31 mouse cellular contexts compared by ENCODE assay signal in genomic region chr13:41226513-41226912, GRCm38 (mm10). TPM values are rescaled to one million over a fixed set of nuclear protein-coding genes. Genes with fewer than 3 reads are reported as not detected.
DNase-seq lines count a peak whose midpoint lies in the region; ATAC-seq and TF ChIP-seq lines count a peak whose summit lies in the region.
"Had no signal": no experiment of that assay in that cellular context is flagged by ENCODE, and none has a peak within 500 bp of the region (broad histone marks: within the 10 kb centered on the region; RNA-seq: fewer than 3 reads in every experiment).

No protein-coding gene starts in this region.

- TF ChIP-seq EP300 in liver, postnatal 0 days (IDR thresholded peaks at IDR 0.05; ENCODE audit: low read depth): peak; percentile 80

- TF ChIP-seq CTCF in liver, adult 2 months (IDR thresholded peaks at IDR 0.05; ENCODE audit: low read depth, low read length): no peak
- TF ChIP-seq CTCF in liver, postnatal 0 days (IDR thresholded peaks at IDR 0.05; ENCODE audit: low read depth): no peak

- ATAC-seq in liver, postnatal 0 days: peak; percentile 84
- ATAC-seq in liver, embryonic 12.5 days: no peak
- ATAC-seq: activated CD4-positive, CD25-positive, alpha-beta regulatory T cell, adult 4 months; forebrain, embryonic 14.5 days; forebrain, embryonic 16.5 days; Patski had no signal

- H3K9me3 ChIP-seq in liver, postnatal 0 days (ENCODE audit: low read length): 0 out of 2 replicates have a peak, but pooled peaks cover 5% of the 10 kb centered on the region
- no peaks in the 10 kb centered on the region; the same call in 1 of the 2 replicates for H3K9me3 ChIP-seq in liver, embryonic 12.5 days (replicated peaks)
- H3K9me3 ChIP-seq: embryonic facial prominence, embryonic 13.5 days; embryonic facial prominence, embryonic 15.5 days had no signal

- no peak overlapping the region; the same call in 1 of the 2 replicates for H3K4me3 ChIP-seq in liver, adult 2 months (ENCODE audit: insufficient read depth, low read depth, low read length)
- H3K4me3 ChIP-seq in liver, postnatal 0 days (ENCODE audit: low read depth, low read length): no peak overlapping the region
- H3K4me3 ChIP-seq in liver, embryonic 12.5 days: no peak overlapping the region
- H3K4me3 ChIP-seq: embryonic facial prominence, embryonic 13.5 days; embryonic facial prominence, embryonic 15.5 days; erythroblast, embryonic 14.5 days; forebrain, embryonic 10.5 days; forebrain, embryonic 12.5 days had no signal

- no peaks in the 10 kb centered on the region for H3K79me2 ChIP-seq in liver, adult 2 months (ENCODE audit: control insufficient read depth, insufficient read depth, low read length)

- H3K27ac ChIP-seq in liver, adult 2 months (replicated peaks; ENCODE audit: insufficient read depth, low read depth, low read length): peak overlapping the region; percentile 74
- peak overlapping the region; percentile 82 for H3K27ac ChIP-seq in liver, postnatal 0 days (ENCODE audit: low read depth)
- no peak overlapping the region for H3K27ac ChIP-seq in liver, embryonic 12.5 days
- H3K27ac ChIP-seq: embryonic facial prominence, embryonic 13.5 days; embryonic facial prominence, embryonic 15.5 days; forebrain, embryonic 10.5 days; forebrain, embryonic 12.5 days had no signal

- WGBS in liver, adult 2 months: 13% methylated on average over 5 of the region's 5 CpGs
- 56% methylated on average over 5 of the region's 5 CpGs for WGBS in liver, postnatal 0 days (ENCODE audit: insufficient replicate concordance)
- WGBS in liver, embryonic 12.5 days (ENCODE audit: insufficient replicate concordance): 62% methylated on average over 5 of the region's 5 CpGs

- DNase-seq in liver, adult 2 months (ENCODE audit: extremely low read depth, low read depth, low spot score): peak; percentile 95
- DNase-seq in liver: no peak
- peak; percentile 71 for DNase-seq in liver, postnatal 0 days
- no peak for DNase-seq in adrenal gland, adult 8-10 months
- DNase-seq: adrenal gland, postnatal 10 days; adrenal gland, postnatal 25 days; cerebellum, adult 11 months; cerebellum, adult 18-20 months; cerebellum, adult 8-10 months; cerebellum, adult 9-11 months; cerebellum, postnatal 14 days; cerebellum, postnatal 36 days; embryo, embryonic 11 days had no signal

- no peak for TF ChIP-seq POLR2A in liver, adult 2 months (IDR thresholded peaks at IDR 0.05; ENCODE audit: extremely low read depth, insufficient read depth, low read length)

- H3K27me3 ChIP-seq in liver, adult 2 months (ENCODE audit: control insufficient read depth, insufficient read depth, low read length): no peaks in the 10 kb centered on the region
- no peaks in the 10 kb centered on the region for H3K27me3 ChIP-seq in liver, postnatal 0 days (ENCODE audit: insufficient read depth, low read length)
- no peaks in the 10 kb centered on the region for H3K27me3 ChIP-seq in liver, embryonic 12.5 days (replicated peaks)
- H3K27me3 ChIP-seq: embryonic facial prominence, embryonic 13.5 days; embryonic facial prominence, embryonic 15.5 days; forebrain, embryonic 12.5 days had no signal

- peaks cover 18% of the 10 kb centered on the region for H3K4me1 ChIP-seq in liver, adult 2 months (ENCODE audit: control insufficient read depth, insufficient read depth, low read length)
- H3K4me1 ChIP-seq in liver, postnatal 0 days (ENCODE audit: insufficient read depth): no peaks in the 10 kb centered on the region; the same call in 1 of the 2 replicates
- no peaks in the 10 kb centered on the region for H3K4me1 ChIP-seq in liver, embryonic 12.5 days
- H3K4me1 ChIP-seq: embryonic facial prominence, embryonic 13.5 days; embryonic facial prominence, embryonic 15.5 days; forebrain, embryonic 10.5 days; forebrain, embryonic 12.5 days had no signal

- H3K4me2 ChIP-seq in liver, postnatal 0 days (ENCODE audit: low read depth, low read length): no peak overlapping the region
- no peak overlapping the region for H3K4me2 ChIP-seq in liver, embryonic 12.5 days
- H3K4me2 ChIP-seq: embryonic facial prominence, embryonic 13.5 days; embryonic facial prominence, embryonic 15.5 days; forebrain, embryonic 12.5 days had no signal

- H3K9ac ChIP-seq in liver, adult 2 months (ENCODE audit: low read depth, low read length): no peak overlapping the region
- H3K9ac ChIP-seq in liver, postnatal 0 days (replicated peaks): no peak overlapping the region
- H3K9ac ChIP-seq in liver, embryonic 12.5 days: no peak overlapping the region
- H3K9ac ChIP-seq: embryonic facial prominence, embryonic 13.5 days; embryonic facial prominence, embryonic 15.5 days; forebrain, embryonic 12.5 days had no signal

- no peaks in the 10 kb centered on the region for H3K36me3 ChIP-seq in liver, adult 2 months (ENCODE audit: control insufficient read depth, insufficient read depth, low read length)
- H3K36me3 ChIP-seq in liver, postnatal 0 days (replicated peaks; ENCODE audit: insufficient read depth, low read length): no peaks in the 10 kb centered on the region
- H3K36me3 ChIP-seq in liver, embryonic 12.5 days: no peaks in the 10 kb centered on the region
- H3K36me3 ChIP-seq: embryonic facial prominence, embryonic 13.5 days; embryonic facial prominence, embryonic 15.5 days; forebrain, embryonic 10.5 days; forebrain, embryonic 12.5 days had no signal

RNA-seq across cellular contexts. Expression of gene Elovl2, which starts 6.3 kb away (rescaled TPM):
- 287 and 443 TPM in 2 replicates for total RNA-seq in liver, adult 2 months (2014; rRNA removed)
- polyA plus RNA-seq in liver, adult 2 months (2012; rRNA removed): 157 and 182 TPM in 2 replicates
- polyA plus RNA-seq in liver, postnatal 0 days (2015; fragmentation: Nextera tagmentation; extraction: Ambion mirVana): 304 and 314 TPM in 2 replicates
- polyA plus RNA-seq in liver, embryonic 12.5 days (2016; fragmentation: Nextera tagmentation; extraction: Ambion mirVana): 27.3 and 27.7 TPM in 2 replicates
- under 1 TPM; 0.49 to 0.78 (median 0.52) TPM for total RNA-seq in adrenal gland, adult 8-10 months (2022)
- total RNA-seq: common myeloid progenitor, adult 5-6 weeks; MEL had no signal
- polyA plus RNA-seq: activated CD4-positive, CD25-positive, alpha-beta regulatory T cell, adult 4 months; C2C12; erythroblast, embryonic 14.5 days; Patski had no signal

RNA-seq across cellular contexts. Expression of gene Smim13, which starts 23.1 kb away (rescaled TPM):
- total RNA-seq in liver, adult 2 months (2014; rRNA removed): 14.6 and 20.7 TPM in 2 replicates
- 5.1 and 5.2 TPM in 2 replicates for polyA plus RNA-seq in liver, adult 2 months (2012; rRNA removed)
- 3.8 and 3.9 TPM in 2 replicates for polyA plus RNA-seq in liver, postnatal 0 days (2015; fragmentation: Nextera tagmentation; extraction: Ambion mirVana)
- polyA plus RNA-seq in liver, embryonic 12.5 days (2016; fragmentation: Nextera tagmentation; extraction: Ambion mirVana): 10.3 and 11.2 TPM in 2 replicates
- 10 to 100 TPM in 3 of 4 experiments, 1 to 10 TPM in 1; 10.0 to 12.2 (median 10.4) TPM for total RNA-seq in adrenal gland, adult 8-10 months (2022)

RNA-seq across cellular contexts. Expression of gene Gm17364, which starts 47.3 kb away (rescaled TPM):
- total RNA-seq in liver, adult 2 months (2014; rRNA removed): not detected in 2 replicates
- polyA plus RNA-seq in liver, adult 2 months (2012; rRNA removed): not detected in 2 replicates
- polyA plus RNA-seq in liver, postnatal 0 days (2015; fragmentation: Nextera tagmentation; extraction: Ambion mirVana): not detected in 2 replicates
- polyA plus RNA-seq in liver, embryonic 12.5 days (2016; fragmentation: Nextera tagmentation; extraction: Ambion mirVana): not detected in 2 replicates
- not detected for total RNA-seq in adrenal gland, adult 8-10 months (2022)
- total RNA-seq: adrenal gland, adult 18-20 months; adrenal gland, postnatal 10 days; adrenal gland, postnatal 25 days; adrenal gland, postnatal 4 days; common myeloid progenitor, adult 5-6 weeks; ES-E14; MEL had no signal
- polyA plus RNA-seq: activated CD4-positive, CD25-positive, alpha-beta regulatory T cell, adult 4 months; brain, embryonic 14.5 days; C2C12; embryonic facial prominence, embryonic 11.5 days; embryonic facial prominence, embryonic 13.5 days; embryonic facial prominence, embryonic 15.5 days; erythroblast, embryonic 14.5 days; forebrain, embryonic 10.5 days; forebrain, embryonic 12.5 days; forebrain, embryonic 14.5 days; forebrain, embryonic 16.5 days; Patski had no signal

Comparison
In these comparisons a context has a peak if more than half of its experiments do, and no peak if none do; other contexts are left out.
1. DNase-seq: peak in liver, adult 2 months (single experiment) and liver, postnatal 0 days (single experiment); none in liver (single experiment) and adrenal gland, adult 8-10 months (single experiment).